Mouse (Mus musculus): ENCODE data around the gene Spata21. TPM values are rescaled to one million over a fixed set of nuclear protein-coding genes. Genes with fewer than 3 reads are reported as not detected.

Spata21 gene
- polyA plus RNA-seq (2012) = not detected in 2 replicates

GRCm38 (mm10) chr4:141088033-141088432, at the start of gene Spata21:
Gene Spata21 (plus strand): TSS chr4:141088333.
- Histone ChIP-seq H3K4me1 (ENCODE audit: control insufficient read depth) (peaks cover 2% of the 10 kb centered on the region; the same call in 1 of the 2 replicates), H3K4me3 (replicated peaks) (no peak within 1 kb of the TSS), H3K27me3 (ENCODE audit: control insufficient read depth) (no peaks in the 10 kb centered on the region), H3K9me3 (ENCODE audit: control insufficient read depth, low read length) (no peaks in the 10 kb centered on the region), H3K36me3 (ENCODE audit: control insufficient read depth) (no peaks in the 10 kb centered on the region)
- TF ChIP-seq GATA1 (IDR thresholded peaks at IDR 0.05; ENCODE audit: low read length) (no peak), TAL1 (IDR thresholded peaks at IDR 0.05; ENCODE audit: low read length) (no peak)

DNA sequence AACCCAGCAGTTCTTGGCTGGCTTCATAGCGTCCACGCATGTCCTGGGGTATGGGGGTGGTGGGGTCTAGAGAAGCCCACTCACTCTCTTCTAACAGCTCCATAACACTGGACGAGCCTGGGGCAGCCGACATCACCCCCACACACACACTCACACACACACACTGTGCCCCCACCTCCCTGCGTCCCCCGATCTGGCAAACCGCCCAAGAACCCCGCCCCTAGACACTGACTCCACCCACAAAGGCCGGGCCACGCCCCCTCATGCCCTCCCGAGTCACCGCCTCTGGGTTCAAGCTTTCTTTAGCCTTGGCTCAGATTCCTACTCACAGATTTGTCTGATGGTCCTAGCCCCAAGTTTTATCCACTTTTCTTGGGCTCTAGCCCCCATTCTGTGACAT, 47.0 kb upstream of the Spata21 start:
- H3K9me3 ChIP-seq (ENCODE audit: control insufficient read depth, low read length) = no peaks in the 10 kb centered on the region
- TF ChIP-seq GATA1 (IDR thresholded peaks at IDR 0.05; ENCODE audit: low read length) (no peak), TAL1 (IDR thresholded peaks at IDR 0.05; ENCODE audit: low read length) (no peak)
- peaks cover 1% of the 10 kb centered on the region; the same call in 1 of the 2 replicates for H3K4me1 ChIP-seq (ENCODE audit: control insufficient read depth)
- H3K36me3 ChIP-seq (ENCODE audit: control insufficient read depth) = no peaks in the 10 kb centered on the region; the same call in 1 of the 2 replicates
- no peaks in the 10 kb centered on the region for H3K27me3 ChIP-seq (ENCODE audit: control insufficient read depth)
- no peak overlapping the region for H3K4me3 ChIP-seq (replicated peaks)

DNA sequence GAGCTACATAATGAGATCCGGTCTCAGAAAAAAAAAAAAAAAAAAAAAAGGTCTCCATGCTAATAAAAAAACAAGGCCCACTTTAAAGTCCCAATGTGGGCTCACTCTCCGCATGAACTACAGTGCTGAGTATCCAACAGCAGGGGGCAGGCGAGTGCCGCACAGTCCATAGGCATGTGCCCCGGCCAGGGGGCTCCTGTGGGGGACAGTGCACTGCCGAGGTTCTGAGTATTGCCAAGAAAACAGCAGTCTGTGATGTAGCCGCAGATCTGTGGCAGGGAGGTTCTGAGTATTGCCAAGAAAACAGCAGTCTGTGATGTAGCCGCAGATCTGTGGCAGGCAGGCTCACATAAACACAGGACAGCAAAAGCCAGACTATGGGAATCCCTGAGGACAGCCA, 43.3 kb upstream of the Spata21 start:
- TF ChIP-seq GATA1 (IDR thresholded peaks at IDR 0.05; ENCODE audit: low read length) = no peak
- no peak for TF ChIP-seq TAL1 (IDR thresholded peaks at IDR 0.05; ENCODE audit: low read length)
- Histone ChIP-seq H3K27me3 (ENCODE audit: control insufficient read depth) (no peaks in the 10 kb centered on the region), H3K4me1 (ENCODE audit: control insufficient read depth) (peaks cover 1% of the 10 kb centered on the region; the same call in 1 of the 2 replicates), H3K9me3 (ENCODE audit: control insufficient read depth, low read length) (no peaks in the 10 kb centered on the region), H3K4me3 (replicated peaks) (no peak overlapping the region), H3K36me3 (ENCODE audit: control insufficient read depth) (no peaks in the 10 kb centered on the region; the same call in 1 of the 2 replicates)

- H3K4me3 ChIP-seq (replicated peaks) = no peak overlapping the region
- TF ChIP-seq GATA1 (IDR thresholded peaks at IDR 0.05; ENCODE audit: low read length) (no peak), TAL1 (IDR thresholded peaks at IDR 0.05; ENCODE audit: low read length) (no peak)
- H3K36me3 ChIP-seq (ENCODE audit: control insufficient read depth) = no peaks in the 10 kb centered on the region; the same call in 1 of the 2 replicates
- H3K4me1 ChIP-seq (ENCODE audit: control insufficient read depth) = no peaks in the 10 kb centered on the region; the same call in 1 of the 2 replicates
- H3K27me3 ChIP-seq (ENCODE audit: control insufficient read depth) = no peaks in the 10 kb centered on the region
- H3K9me3 ChIP-seq (ENCODE audit: control insufficient read depth, low read length) = no peaks in the 10 kb centered on the region
Observed at GRCm38 (mm10) chr4:141048810-141049475, 39.2 kb upstream of the Spata21 start.

- Histone ChIP-seq H3K9me3 (ENCODE audit: control insufficient read depth, low read length) (no peaks in the 10 kb centered on the region), H3K36me3 (ENCODE audit: control insufficient read depth) (no peaks in the 10 kb centered on the region; the same call in 1 of the 2 replicates), H3K4me1 (ENCODE audit: control insufficient read depth) (no peaks in the 10 kb centered on the region; the same call in 1 of the 2 replicates), H3K27me3 (ENCODE audit: control insufficient read depth) (no peaks in the 10 kb centered on the region), H3K4me3 (replicated peaks) (no peak overlapping the region)
- no peak for TF ChIP-seq GATA1 (IDR thresholded peaks at IDR 0.05; ENCODE audit: low read length)
- TF ChIP-seq TAL1 (IDR thresholded peaks at IDR 0.05; ENCODE audit: low read length) = no peak
Observed at GRCm38 (mm10) chr4:141049476-141049835, 38.7 kb upstream of the Spata21 start.

DNA sequence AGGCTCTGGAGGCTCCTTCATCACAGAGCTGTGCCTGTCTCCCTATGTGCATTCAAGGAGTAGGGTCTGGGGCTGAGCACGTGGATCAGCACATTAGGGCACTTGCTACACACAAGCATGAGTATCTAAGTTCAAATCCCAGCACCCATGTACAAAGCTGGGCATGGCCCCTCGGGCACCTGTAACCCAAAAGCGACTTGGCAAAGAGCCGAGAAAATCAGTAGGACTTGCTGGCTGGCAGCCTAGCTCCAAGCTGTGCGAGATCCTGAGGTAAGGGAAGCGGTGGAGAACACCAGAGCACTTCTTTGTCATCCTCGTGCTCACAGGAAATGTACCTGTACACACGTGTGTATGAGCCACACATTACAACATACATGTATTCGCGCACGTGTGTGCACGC, 35.7 kb upstream of the Spata21 start:
- H3K27me3 ChIP-seq (ENCODE audit: control insufficient read depth) = no peaks in the 10 kb centered on the region
- TF ChIP-seq TAL1 (IDR thresholded peaks at IDR 0.05; ENCODE audit: low read length) (no peak), GATA1 (IDR thresholded peaks at IDR 0.05; ENCODE audit: low read length) (no peak)
- no peaks in the 10 kb centered on the region; the same call in 1 of the 2 replicates for H3K4me1 ChIP-seq (ENCODE audit: control insufficient read depth)

GRCm38 (mm10) chr4:141053138-141053537, 35.0 kb upstream of the Spata21 start:
- no peak overlapping the region for H3K4me3 ChIP-seq (replicated peaks)
- H3K27me3 ChIP-seq (ENCODE audit: control insufficient read depth) = no peaks in the 10 kb centered on the region
- no peaks in the 10 kb centered on the region for H3K36me3 ChIP-seq (ENCODE audit: control insufficient read depth)
- TF ChIP-seq TAL1 (IDR thresholded peaks at IDR 0.05; ENCODE audit: low read length) = no peak
- TF ChIP-seq GATA1 (IDR thresholded peaks at IDR 0.05; ENCODE audit: low read length) = no peak
- H3K9me3 ChIP-seq (ENCODE audit: control insufficient read depth, low read length) = no peaks in the 10 kb centered on the region
- no peaks in the 10 kb centered on the region; the same call in 1 of the 2 replicates for H3K4me1 ChIP-seq (ENCODE audit: control insufficient read depth)

More for the DNA sequence above, 35.7 kb upstream of the Spata21 start:
- Histone ChIP-seq H3K36me3 (ENCODE audit: control insufficient read depth) (no peaks in the 10 kb centered on the region), H3K9me3 (ENCODE audit: control insufficient read depth, low read length) (no peaks in the 10 kb centered on the region), H3K4me3 (replicated peaks) (no peak overlapping the region)

DNA sequence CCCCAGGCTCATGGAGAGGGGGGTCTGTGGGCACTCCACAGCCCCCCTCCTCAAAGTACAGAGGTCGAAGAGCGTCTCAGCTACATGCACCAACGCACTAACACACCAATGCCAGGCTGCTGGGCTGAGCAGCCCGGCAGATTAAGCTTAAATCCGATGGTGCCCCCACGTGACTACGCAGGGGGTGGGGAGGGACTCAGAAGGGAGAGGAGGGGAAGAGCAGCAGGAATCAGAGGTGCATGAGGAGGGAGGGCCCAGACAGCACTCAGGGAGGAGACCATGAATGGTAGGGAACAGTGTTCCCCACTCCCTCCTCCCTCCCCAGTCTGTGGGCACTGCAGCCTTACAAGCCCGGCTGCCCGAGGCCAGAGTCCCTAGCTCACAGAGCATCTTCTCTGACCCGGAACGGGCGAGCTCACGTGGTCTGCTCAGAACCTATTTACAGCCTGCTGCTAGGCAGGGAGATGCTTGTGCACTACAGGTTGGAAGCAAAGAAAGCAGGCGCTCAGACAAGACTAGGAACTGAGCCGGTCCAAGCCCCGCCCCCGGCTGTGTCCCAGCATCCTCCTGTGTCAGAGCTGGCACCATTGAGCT, 34.5 kb upstream of the Spata21 start:
- no peak overlapping the region for H3K4me3 ChIP-seq (replicated peaks)
- H3K4me1 ChIP-seq (ENCODE audit: control insufficient read depth) = no peaks in the 10 kb centered on the region; the same call in 1 of the 2 replicates
- no peaks in the 10 kb centered on the region for H3K9me3 ChIP-seq (ENCODE audit: control insufficient read depth, low read length)
- H3K27me3 ChIP-seq (ENCODE audit: control insufficient read depth) = no peaks in the 10 kb centered on the region
- H3K36me3 ChIP-seq (ENCODE audit: control insufficient read depth) = no peaks in the 10 kb centered on the region
- TF ChIP-seq GATA1 (IDR thresholded peaks at IDR 0.05; ENCODE audit: low read length) = no peak
- TF ChIP-seq TAL1 (IDR thresholded peaks at IDR 0.05; ENCODE audit: low read length) = no peak

GRCm38 (mm10) chr4:141056970-141057369, 31.2 kb upstream of the Spata21 start:
- Histone ChIP-seq H3K27me3 (ENCODE audit: control insufficient read depth) (no peaks in the 10 kb centered on the region), H3K36me3 (ENCODE audit: control insufficient read depth) (no peaks in the 10 kb centered on the region), H3K4me3 (replicated peaks) (no peak overlapping the region), H3K9me3 (ENCODE audit: control insufficient read depth, low read length) (no peaks in the 10 kb centered on the region), H3K4me1 (ENCODE audit: control insufficient read depth) (peaks cover 18% of the 10 kb centered on the region)
- TF ChIP-seq GATA1 (IDR thresholded peaks at IDR 0.05; ENCODE audit: low read length) = no peak
- TF ChIP-seq TAL1 (IDR thresholded peaks at IDR 0.05; ENCODE audit: low read length) = no peak

All from erythroblast, embryonic 14.5 days (primary cell).